Mouse (Mus musculus): ENCODE measurements around the gene Zswim1.
A peak's percentile ranks its signal among the peaks of the same experiment; 100 is the strongest.
"Not testable (repeated sequence)": the region's sequence is repeated elsewhere in the genome, so short reads cannot be mapped to it uniquely, and the experiment has no call there.

The Zswim1 gene

GRCm38 (mm10) chr2:164793236-164793635, 29.2 kb upstream of the Zswim1 start:
- DNase-seq (ENCODE audit: low read depth), result peak; percentile 51

GRCm38 (mm10) chr2:164793772-164794171, 28.7 kb upstream of the Zswim1 start:
- DNase-seq (ENCODE audit: low read depth), result no peak

- DNase-seq (ENCODE audit: low read depth), result peak; percentile 82
Measured at GRCm38 (mm10) chr2:164794293-164794692, 28.2 kb upstream of the Zswim1 start.

- no peak for DNase-seq (ENCODE audit: low read depth)
Measured at GRCm38 (mm10) chr2:164795868-164796267, 26.6 kb upstream of the Zswim1 start.

GRCm38 (mm10) chr2:164798554-164798953, 23.9 kb upstream of the Zswim1 start:
- DNase-seq (ENCODE audit: low read depth), result not testable (repeated sequence)

- DNase-seq (ENCODE audit: low read depth), result no peak
Measured at GRCm38 (mm10) chr2:164800252-164801004, 22.1 kb upstream of the Zswim1 start.

- DNase-seq (ENCODE audit: low read depth), result no peak
Measured at GRCm38 (mm10) chr2:164803201-164803920, 19.1 kb upstream of the Zswim1 start.

GRCm38 (mm10) chr2:164803921-164804313, 18.6 kb upstream of the Zswim1 start:
- no peak for DNase-seq (ENCODE audit: low read depth)

- peak; percentile 100 for DNase-seq (ENCODE audit: low read depth)
Measured at GRCm38 (mm10) chr2:164804533-164805331, 17.8 kb upstream of the Zswim1 start, which contains the start of the genes Acot8 and Zswim3. Gene Acot8, minus strand, starts transcription at chr2:164804882. Gene Zswim3, plus strand, starts transcription at chr2:164805098.

- no peak for DNase-seq (ENCODE audit: low read depth)
Measured at GRCm38 (mm10) chr2:164805332-164805718, 17.2 kb upstream of the Zswim1 start.

GRCm38 (mm10) chr2:164806614-164807013, 15.9 kb upstream of the Zswim1 start:
- DNase-seq (ENCODE audit: low read depth), result no peak

- no peak for DNase-seq (ENCODE audit: low read depth)
Measured at GRCm38 (mm10) chr2:164813557-164813956, 8.9 kb upstream of the Zswim1 start.

GRCm38 (mm10) chr2:164815348-164815747, 7.1 kb upstream of the Zswim1 start:
- DNase-seq (ENCODE audit: low read depth), result no peak

GRCm38 (mm10) chr2:164815821-164816220, 6.7 kb upstream of the Zswim1 start:
- no peak for DNase-seq (ENCODE audit: low read depth)

GRCm38 (mm10) chr2:164817206-164817605, 5.3 kb upstream of the Zswim1 start:
- no peak for DNase-seq (ENCODE audit: low read depth)

GRCm38 (mm10) chr2:164817703-164818102, 4.8 kb upstream of the Zswim1 start:
- no peak for DNase-seq (ENCODE audit: low read depth)

GRCm38 (mm10) chr2:164821060-164821459, 1.4 kb upstream of the Zswim1 start:
- DNase-seq (ENCODE audit: low read depth), result no peak

- no peak for DNase-seq (ENCODE audit: low read depth)
Measured at GRCm38 (mm10) chr2:164823181-164823585, 697 bp downstream of the Zswim1 start.

- DNase-seq (ENCODE audit: low read depth), result no peak
Measured at GRCm38 (mm10) chr2:164823969-164824368, 1.5 kb downstream of the Zswim1 start.

- DNase-seq (ENCODE audit: low read depth), result no peak
Measured at GRCm38 (mm10) chr2:164825521-164825920, 3.0 kb downstream of the Zswim1 start.

- no peak for DNase-seq (ENCODE audit: low read depth)
Measured at GRCm38 (mm10) chr2:164827146-164827850, 4.8 kb downstream of the Zswim1 start.

- DNase-seq (ENCODE audit: low read depth), result no peak
Measured at GRCm38 (mm10) chr2:164828437-164828836, 6.0 kb downstream of the Zswim1 start, which contains the start of gene Spata25. Gene Spata25, minus strand, starts transcription at chr2:164828537.

Data from c-Kit-positive CD71-negative TER-119-negative erythroid progenitor cells, embryonic 14.5 days (primary cell).